Mouse (Mus musculus): ENCODE measurements around the gene Itgad. TPM values are rescaled to one million over a fixed set of nuclear protein-coding genes. Genes with fewer than 3 reads are reported as not detected.

The Itgad gene
- polyA plus RNA-seq, 1 experiment from 2014 or later = not detected

DNA sequence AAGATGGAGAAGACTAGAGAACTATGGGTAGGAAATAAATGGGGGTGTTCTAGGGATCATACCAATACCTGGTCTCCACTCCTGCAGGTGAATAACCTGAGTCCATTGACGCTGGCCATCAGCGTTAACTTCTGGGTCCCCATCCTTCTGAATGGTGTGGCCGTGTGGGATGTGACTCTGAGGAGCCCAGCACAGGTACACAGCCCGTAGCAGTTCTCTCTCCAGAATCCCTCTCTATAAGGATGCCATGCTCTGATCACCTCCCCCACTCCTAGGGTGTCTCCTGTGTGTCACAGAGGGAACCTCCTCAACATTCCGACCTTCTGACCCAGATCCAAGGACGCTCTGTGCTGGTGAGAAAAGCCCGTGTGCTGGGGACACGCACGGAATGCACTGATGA is 48.9 kb downstream of the Itgad start:
- no peak for TF ChIP-seq CTCF (IDR thresholded peaks at IDR 0.05; ENCODE audit: low read depth)
- H3K4me3 ChIP-seq (ENCODE audit: low read depth, low read length) = no peak overlapping the region
- no peak overlapping the region for H3K9ac ChIP-seq (ENCODE audit: low read depth, low read length)
- no peak for ATAC-seq
- no peak overlapping the region for H3K27ac ChIP-seq (ENCODE audit: low read depth, low read length)
- H3K27me3 ChIP-seq (replicated peaks; ENCODE audit: control insufficient read depth, insufficient read depth, low read length) = no peaks in the 10 kb centered on the region
- H3K9me3 ChIP-seq (ENCODE audit: control insufficient read depth) = no peaks in the 10 kb centered on the region
- H3K36me3 ChIP-seq (ENCODE audit: control insufficient read depth, insufficient read depth) = no peaks in the 10 kb centered on the region
- H3K4me1 ChIP-seq (replicated peaks; ENCODE audit: control insufficient read depth, insufficient read depth, low read length) = no peaks in the 10 kb centered on the region; the same call in 1 of the 2 replicates
- WGBS = 84% methylated on average over 9 of the region's 9 CpGs
- no peak overlapping the region for H3K4me2 ChIP-seq (replicated peaks; ENCODE audit: low read depth)

GRCm38 (mm10) chr7:128204179-128204578 is 50.0 kb downstream of the Itgad start:
- Histone ChIP-seq H3K9ac (ENCODE audit: low read depth, low read length) (no peak overlapping the region), H3K27me3 (replicated peaks; ENCODE audit: control insufficient read depth, insufficient read depth, low read length) (no peaks in the 10 kb centered on the region), H3K4me2 (replicated peaks; ENCODE audit: low read depth) (no peak overlapping the region), H3K4me3 (ENCODE audit: low read depth, low read length) (no peak overlapping the region), H3K27ac (ENCODE audit: low read depth, low read length) (no peak overlapping the region), H3K4me1 (replicated peaks; ENCODE audit: control insufficient read depth, insufficient read depth, low read length) (no peaks in the 10 kb centered on the region; the same call in 1 of the 2 replicates), H3K36me3 (ENCODE audit: control insufficient read depth, insufficient read depth) (no peaks in the 10 kb centered on the region), H3K9me3 (ENCODE audit: control insufficient read depth) (no peaks in the 10 kb centered on the region)
- TF ChIP-seq CTCF (IDR thresholded peaks at IDR 0.05; ENCODE audit: low read depth) = no peak
- ATAC-seq = no peak
- WGBS = 93% methylated on average over 8 of the region's 8 CpGs

DNA sequence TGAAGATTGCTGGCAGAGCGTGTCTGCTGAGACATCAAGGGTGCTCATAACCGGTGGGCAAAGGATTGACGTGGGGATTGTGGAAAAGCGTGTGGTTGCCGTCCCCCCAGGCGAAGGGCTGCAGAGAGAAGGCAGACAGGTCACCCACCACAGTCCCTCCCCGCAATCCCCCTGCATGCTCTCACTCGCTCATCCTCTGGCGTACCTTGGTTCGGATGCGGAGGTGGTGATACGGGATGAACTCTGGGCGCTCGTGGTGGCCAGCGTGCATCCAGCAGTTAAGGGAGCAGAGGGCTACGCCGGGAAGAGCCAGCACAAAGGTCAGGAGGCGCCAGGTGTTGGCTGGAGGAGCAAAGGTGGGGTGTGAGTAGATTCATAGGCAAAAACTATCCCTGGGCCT is 51.5 kb downstream of the Itgad start:
- TF ChIP-seq CTCF (IDR thresholded peaks at IDR 0.05; ENCODE audit: low read depth) = no peak
- H3K4me1 ChIP-seq (replicated peaks; ENCODE audit: control insufficient read depth, insufficient read depth, low read length) = no peaks in the 10 kb centered on the region; the same call in 1 of the 2 replicates
- H3K9me3 ChIP-seq (ENCODE audit: control insufficient read depth) = no peaks in the 10 kb centered on the region
- no peak overlapping the region for H3K4me2 ChIP-seq (replicated peaks; ENCODE audit: low read depth)
- 77% methylated on average over 18 of the region's 18 CpGs for WGBS
- no peak overlapping the region for H3K9ac ChIP-seq (ENCODE audit: low read depth, low read length)
- ATAC-seq = no peak
- no peak overlapping the region for H3K27ac ChIP-seq (ENCODE audit: low read depth, low read length)
- no peaks in the 10 kb centered on the region for H3K36me3 ChIP-seq (ENCODE audit: control insufficient read depth, insufficient read depth)
- no peaks in the 10 kb centered on the region for H3K27me3 ChIP-seq (replicated peaks; ENCODE audit: control insufficient read depth, insufficient read depth, low read length)
- H3K4me3 ChIP-seq (ENCODE audit: low read depth, low read length) = no peak overlapping the region

- Histone ChIP-seq H3K27me3 (replicated peaks; ENCODE audit: control insufficient read depth, insufficient read depth, low read length) (no peaks in the 10 kb centered on the region), H3K36me3 (ENCODE audit: control insufficient read depth, insufficient read depth) (no peaks in the 10 kb centered on the region), H3K27ac (ENCODE audit: low read depth, low read length) (no peak within 1 kb of the TSS), H3K4me1 (replicated peaks; ENCODE audit: control insufficient read depth, insufficient read depth, low read length) (no peaks in the 10 kb centered on the region; the same call in 1 of the 2 replicates), H3K4me2 (replicated peaks; ENCODE audit: low read depth) (no peak within 1 kb of the TSS), H3K9ac (ENCODE audit: low read depth, low read length) (no peak within 1 kb of the TSS), H3K4me3 (ENCODE audit: low read depth, low read length) (no peak within 1 kb of the TSS), H3K9me3 (ENCODE audit: control insufficient read depth) (no peaks in the 10 kb centered on the region)
- no peak for ATAC-seq
- WGBS = 86% methylated on average over 6 of the region's 6 CpGs
- TF ChIP-seq CTCF (IDR thresholded peaks at IDR 0.05; ENCODE audit: low read depth) = no peak
Observed at GRCm38 (mm10) chr7:128206152-128206551, 52.0 kb downstream of the Itgad start, which contains the start of gene Cox6a2. Gene Cox6a2 (minus strand): TSS chr7:128206387.

- peak; percentile 97 for TF ChIP-seq CTCF (IDR thresholded peaks at IDR 0.05; ENCODE audit: low read depth)
- Histone ChIP-seq H3K27me3 (replicated peaks; ENCODE audit: control insufficient read depth, insufficient read depth, low read length) (no peaks in the 10 kb centered on the region), H3K9ac (ENCODE audit: low read depth, low read length) (no peak overlapping the region), H3K27ac (ENCODE audit: low read depth, low read length) (no peak overlapping the region), H3K4me1 (replicated peaks; ENCODE audit: control insufficient read depth, insufficient read depth, low read length) (no peaks in the 10 kb centered on the region; the same call in 1 of the 2 replicates), H3K4me2 (replicated peaks; ENCODE audit: low read depth) (no peak overlapping the region), H3K4me3 (ENCODE audit: low read depth, low read length) (no peak overlapping the region), H3K36me3 (ENCODE audit: control insufficient read depth, insufficient read depth) (no peaks in the 10 kb centered on the region), H3K9me3 (ENCODE audit: control insufficient read depth) (no peaks in the 10 kb centered on the region)
- ATAC-seq = peak; percentile 47; the same call in 1 of the 2 replicates
- WGBS = 8% methylated on average over 4 of the region's 4 CpGs
Observed at GRCm38 (mm10) chr7:128208187-128208586, 54.0 kb downstream of the Itgad start.

- no peak overlapping the region for H3K9ac ChIP-seq (ENCODE audit: low read depth, low read length)
- no peaks in the 10 kb centered on the region for H3K9me3 ChIP-seq (ENCODE audit: control insufficient read depth)
- no peaks in the 10 kb centered on the region for H3K27me3 ChIP-seq (replicated peaks; ENCODE audit: control insufficient read depth, insufficient read depth, low read length)
- no peak overlapping the region for H3K4me3 ChIP-seq (ENCODE audit: low read depth, low read length)
- no peaks in the 10 kb centered on the region; the same call in 1 of the 2 replicates for H3K4me1 ChIP-seq (replicated peaks; ENCODE audit: control insufficient read depth, insufficient read depth, low read length)
- no peak for TF ChIP-seq CTCF (IDR thresholded peaks at IDR 0.05; ENCODE audit: low read depth)
- no peak for ATAC-seq
- no peak overlapping the region for H3K27ac ChIP-seq (ENCODE audit: low read depth, low read length)
- H3K36me3 ChIP-seq (ENCODE audit: control insufficient read depth, insufficient read depth) = no peaks in the 10 kb centered on the region
- H3K4me2 ChIP-seq (replicated peaks; ENCODE audit: low read depth) = no peak overlapping the region
- 45% methylated on average over 3 of the region's 3 CpGs for WGBS
Observed at GRCm38 (mm10) chr7:128209826-128210225, 55.6 kb downstream of the Itgad start.

DNA sequence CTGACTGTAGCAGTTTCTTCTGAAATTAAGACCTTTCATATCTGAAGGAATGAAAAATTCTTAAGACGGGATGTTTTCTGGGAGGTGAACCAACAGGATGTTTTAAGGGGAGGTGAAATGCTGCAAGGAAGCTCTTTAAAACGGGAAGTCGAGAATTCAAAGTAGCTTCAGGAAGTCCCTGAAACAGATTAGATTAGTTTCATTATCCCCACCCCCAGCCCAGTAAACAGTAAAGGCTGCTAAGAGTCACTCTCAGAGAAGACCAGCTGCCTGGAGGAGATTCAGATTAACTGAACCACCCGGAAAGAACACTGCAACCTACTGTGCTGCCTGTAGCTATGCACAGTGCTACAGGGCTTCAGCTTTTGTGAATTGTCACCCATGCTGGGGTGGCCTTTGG is 65.8 kb downstream of the Itgad start:
- H3K4me2 ChIP-seq (replicated peaks; ENCODE audit: low read depth) = no peak overlapping the region
- H3K27ac ChIP-seq (ENCODE audit: low read depth, low read length) = no peak overlapping the region
- no peaks in the 10 kb centered on the region for H3K4me1 ChIP-seq (replicated peaks; ENCODE audit: control insufficient read depth, insufficient read depth, low read length)
- ATAC-seq = no peak
- H3K36me3 ChIP-seq (ENCODE audit: control insufficient read depth, insufficient read depth) = no peaks in the 10 kb centered on the region
- no peak for TF ChIP-seq CTCF (IDR thresholded peaks at IDR 0.05; ENCODE audit: low read depth)
- H3K9me3 ChIP-seq (ENCODE audit: control insufficient read depth) = no peaks in the 10 kb centered on the region
- H3K9ac ChIP-seq (ENCODE audit: low read depth, low read length) = no peak overlapping the region
- no peaks in the 10 kb centered on the region for H3K27me3 ChIP-seq (replicated peaks; ENCODE audit: control insufficient read depth, insufficient read depth, low read length)
- H3K4me3 ChIP-seq (ENCODE audit: low read depth, low read length) = no peak overlapping the region
- WGBS = 80% methylated on average over 4 of the region's 4 CpGs

Measured in intestine, postnatal 0 days (tissue).